Mouse (Mus musculus): Measurements from ENCODE around the gene A4galt. TPM values are rescaled to one million over a fixed set of nuclear protein-coding genes. Genes with fewer than 3 reads are reported as not detected.
"Not testable (repeated sequence)": the region's sequence is repeated elsewhere in the genome, so short reads cannot be mapped to it uniquely, and the experiment has no call there.

Gene A4galt
- 30.6 and 31.5 TPM in 2 replicates for polyA plus RNA-seq (2012; rRNA removed)

DNA sequence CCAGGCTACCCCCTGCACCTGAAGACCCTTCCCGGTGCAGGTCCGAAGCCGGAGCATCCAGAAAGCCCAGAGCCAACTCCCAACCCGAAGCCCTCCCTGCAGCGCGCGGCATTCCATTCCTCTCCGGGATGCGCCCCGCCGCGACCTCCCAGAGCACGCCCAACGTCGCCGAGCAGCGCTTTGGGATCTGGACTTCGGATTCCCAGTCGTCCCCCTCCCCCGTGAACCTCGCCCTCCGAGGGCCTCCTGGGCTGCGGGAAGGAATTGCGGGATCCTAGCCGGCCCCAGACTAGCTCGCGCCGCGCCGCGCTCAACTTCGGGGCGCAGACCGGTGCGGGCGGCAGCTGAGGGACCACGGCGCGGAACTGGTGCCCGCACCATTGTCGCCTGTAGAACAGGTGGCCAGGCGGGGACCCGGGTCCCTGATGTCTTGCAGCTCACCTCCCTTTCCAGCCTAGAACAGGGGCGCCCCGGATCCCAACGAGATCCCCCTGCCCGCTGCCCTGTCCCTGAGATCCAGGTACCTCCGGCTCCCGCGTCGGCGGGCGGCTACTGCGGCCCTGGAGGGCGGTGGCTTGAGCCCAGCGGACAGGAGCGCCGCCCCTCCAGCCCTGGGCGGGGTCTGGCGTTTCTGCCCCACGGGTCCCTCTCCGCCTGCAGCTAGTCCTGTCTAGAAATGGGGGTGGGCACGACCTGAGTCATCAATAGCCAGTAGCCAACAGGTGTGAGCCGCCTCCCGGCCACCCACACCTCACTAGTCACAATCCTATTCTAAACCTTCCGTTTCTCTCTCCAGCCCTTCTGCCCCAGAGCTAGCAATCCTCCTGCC is at the start of gene A4galt:
Gene A4galt (minus strand): TSS at position 599 of the 829 bp plus-strand sequence.
- DNase-seq (ENCODE audit: low read depth): no peak

DNA sequence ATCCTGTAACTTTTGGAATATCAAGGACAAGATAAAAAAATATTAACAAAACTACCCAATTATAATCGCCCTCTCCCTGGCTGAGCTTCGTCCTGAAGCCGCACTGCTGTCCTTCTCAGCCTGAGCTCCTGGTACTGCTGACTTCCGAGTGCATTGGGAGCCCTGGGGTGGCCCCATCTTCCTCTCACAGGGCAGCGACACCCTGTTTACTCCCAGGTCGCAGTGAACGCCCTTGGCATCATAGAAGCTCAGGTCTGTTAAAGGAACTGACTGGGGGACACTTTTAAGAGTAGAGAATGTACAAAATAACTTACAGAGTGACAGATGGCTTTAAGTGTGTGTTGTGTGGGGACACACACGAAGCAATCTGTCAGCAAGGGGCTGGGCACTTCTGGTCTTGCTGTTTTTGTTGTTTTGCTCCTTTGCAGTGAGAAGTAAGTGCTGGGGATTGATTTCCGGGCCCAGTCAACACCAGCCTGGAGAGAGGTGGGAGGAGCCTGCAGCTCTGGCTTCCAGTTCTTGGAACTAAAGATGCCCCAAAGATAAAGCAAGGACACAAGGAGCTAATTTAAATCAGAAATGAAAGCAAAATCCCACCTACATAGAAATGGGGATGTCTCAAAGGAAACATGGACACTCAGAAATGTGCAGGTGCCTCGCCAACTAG is 48.5 kb upstream of the A4galt start:
- DNase-seq (ENCODE audit: low read depth): no peak

- no peak for DNase-seq (ENCODE audit: low read depth)
Measured at GRCm38 (mm10) chr15:83299450-83299849, 47.9 kb upstream of the A4galt start.

GRCm38 (mm10) chr15:83298810-83299209 is 47.2 kb upstream of the A4galt start:
- no peak for DNase-seq (ENCODE audit: low read depth)

GRCm38 (mm10) chr15:83298313-83298712 is 46.7 kb upstream of the A4galt start:
- DNase-seq (ENCODE audit: low read depth): no peak

- no peak for DNase-seq (ENCODE audit: low read depth)
Measured at GRCm38 (mm10) chr15:83296771-83297311, 45.3 kb upstream of the A4galt start.

GRCm38 (mm10) chr15:83296050-83296449 is 44.5 kb upstream of the A4galt start:
- DNase-seq (ENCODE audit: low read depth): no peak

DNA sequence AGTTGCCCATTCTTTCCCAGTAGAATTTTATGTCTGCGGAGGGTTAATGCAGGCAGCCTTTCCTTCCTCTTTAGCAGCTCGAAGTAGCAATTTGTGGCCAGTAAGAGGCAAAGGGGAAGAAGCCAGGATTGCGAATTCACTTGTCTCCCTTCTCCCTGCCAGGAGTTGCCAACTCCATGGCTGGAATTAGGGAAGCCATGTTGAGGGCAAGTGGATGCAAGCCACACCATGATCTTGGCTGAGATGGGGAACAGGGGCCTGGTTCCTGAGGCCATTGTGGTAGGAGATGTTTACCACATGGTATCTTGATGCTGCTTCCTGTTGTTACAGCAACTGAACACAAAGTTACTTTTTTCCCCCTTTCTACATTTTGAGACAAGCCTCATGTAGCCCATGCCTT is 43.4 kb upstream of the A4galt start:
- DNase-seq (ENCODE audit: low read depth): no peak

- DNase-seq (ENCODE audit: low read depth): no peak
Measured at GRCm38 (mm10) chr15:83293706-83294645, 42.4 kb upstream of the A4galt start.

GRCm38 (mm10) chr15:83293144-83293543 is 41.6 kb upstream of the A4galt start:
- DNase-seq (ENCODE audit: low read depth): no peak

DNA sequence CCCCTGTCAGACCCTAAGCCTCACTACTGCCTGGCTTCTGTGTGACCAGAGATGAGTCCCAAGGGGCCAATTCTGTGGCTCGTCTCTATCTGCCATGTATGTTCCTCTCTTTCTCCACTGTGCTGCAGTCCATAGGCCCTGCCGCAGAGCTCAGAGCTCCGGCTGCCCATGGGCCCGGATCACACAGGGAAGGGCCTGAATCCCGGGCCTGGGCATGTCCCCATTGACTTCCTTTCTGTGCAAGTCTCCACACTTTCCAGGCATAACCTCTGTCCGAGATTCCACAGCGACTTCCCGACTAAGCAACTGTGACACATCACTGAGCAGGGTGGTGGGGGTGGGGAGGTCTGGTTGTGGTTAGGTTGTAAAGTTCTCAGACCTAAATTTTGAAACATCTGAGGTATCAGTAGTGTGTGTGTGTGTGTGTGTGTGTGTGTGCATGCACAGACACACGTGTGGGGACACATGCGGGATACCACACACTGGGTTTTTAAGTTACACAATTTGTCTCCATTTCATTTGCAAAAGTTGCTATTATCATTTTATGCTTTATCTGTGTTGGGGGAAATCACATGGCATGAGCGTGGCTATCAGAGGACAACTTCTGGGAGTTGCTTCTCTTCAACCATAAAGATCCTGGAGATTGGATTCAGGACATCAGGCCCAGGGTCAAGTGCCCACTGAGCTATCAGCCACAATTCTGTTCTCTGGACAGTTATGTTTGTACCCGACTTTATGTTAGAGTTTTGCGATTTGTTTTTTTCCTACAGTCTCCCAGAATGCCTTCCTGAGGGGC is 40.9 kb upstream of the A4galt start:
- DNase-seq (ENCODE audit: low read depth): no peak

DNA sequence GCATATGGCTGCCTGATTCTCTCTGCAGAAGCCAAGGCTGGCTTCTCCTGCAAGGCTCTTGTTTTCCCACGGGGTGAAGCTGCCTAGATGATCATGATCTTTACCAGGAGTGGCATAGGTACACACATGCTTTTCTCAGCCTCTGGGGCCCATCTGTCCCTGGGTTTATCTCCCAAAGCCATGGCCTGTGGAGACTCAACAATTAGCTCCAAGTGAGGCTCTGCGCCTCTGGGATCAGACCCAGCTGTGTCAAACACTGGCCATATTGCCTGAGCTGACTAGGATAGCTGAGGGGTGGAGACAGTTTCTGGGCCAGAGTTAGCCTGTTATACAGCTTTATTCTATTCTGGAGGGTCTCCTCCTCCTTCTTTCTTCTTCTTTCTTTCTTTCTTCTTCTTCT is 39.3 kb upstream of the A4galt start:
- no peak for DNase-seq (ENCODE audit: low read depth)

- no peak for DNase-seq (ENCODE audit: low read depth)
Measured at GRCm38 (mm10) chr15:83284828-83285227, 33.3 kb upstream of the A4galt start.

DNA sequence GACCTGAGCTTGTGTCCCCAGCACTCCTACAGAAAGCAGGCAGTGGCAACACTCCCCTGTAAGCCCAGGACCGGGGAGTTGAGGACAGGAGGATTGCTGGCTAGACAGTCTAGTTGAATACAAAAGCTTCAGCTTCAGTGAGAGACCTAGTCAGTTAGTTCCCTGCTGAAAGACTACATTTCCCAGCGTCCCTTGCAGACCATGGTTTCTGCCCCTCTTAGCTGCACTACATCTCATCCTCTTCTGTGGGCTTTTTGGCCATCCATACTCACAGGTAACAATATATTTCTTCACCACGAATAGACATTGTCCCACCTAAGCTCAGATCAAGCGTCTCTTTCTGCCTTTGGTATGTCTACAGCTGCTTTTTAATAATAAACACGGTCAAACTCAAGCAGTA is 30.8 kb upstream of the A4galt start:
- DNase-seq (ENCODE audit: low read depth): no peak

DNA sequence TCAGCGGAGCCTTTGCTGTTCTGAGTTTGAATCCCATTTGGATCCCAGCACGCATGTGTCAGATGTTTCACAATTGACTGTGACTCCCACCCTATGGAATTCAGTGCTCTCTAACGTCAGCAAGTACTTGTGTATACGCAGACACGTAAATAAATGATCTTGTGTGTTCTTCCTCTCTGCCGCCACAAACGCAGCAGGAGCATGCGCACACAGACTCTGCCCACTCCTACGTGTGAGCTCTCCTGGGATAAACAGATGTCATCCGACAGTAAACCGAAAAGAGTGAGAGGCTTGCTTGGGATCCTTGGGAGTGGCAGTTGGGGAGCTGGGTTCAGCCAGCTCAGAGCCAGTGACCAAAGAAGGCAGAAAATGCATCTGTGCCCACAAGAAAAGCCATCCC is 29.7 kb upstream of the A4galt start:
- no peak for DNase-seq (ENCODE audit: low read depth)

GRCm38 (mm10) chr15:83278579-83278978 is 27.0 kb upstream of the A4galt start:
- DNase-seq (ENCODE audit: low read depth): no peak

DNA sequence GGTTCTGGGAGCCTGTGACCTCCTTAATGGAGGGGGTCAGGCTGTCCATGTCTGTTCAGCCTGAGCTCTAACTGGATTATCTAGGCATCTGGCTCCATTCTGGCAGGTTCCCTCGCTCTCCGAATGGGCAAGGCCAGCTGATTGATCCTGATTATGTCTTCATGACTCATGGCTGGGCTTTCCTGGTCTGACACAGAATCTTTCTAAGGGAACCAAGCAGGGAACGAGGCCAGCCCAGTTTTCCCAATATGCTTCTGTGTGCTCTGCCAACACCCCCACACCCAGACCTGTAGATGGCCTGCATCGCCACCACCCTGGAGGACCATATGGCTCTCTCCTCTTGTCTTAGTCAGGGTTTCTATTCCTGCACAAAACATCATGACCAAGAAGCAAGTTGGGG is 25.9 kb upstream of the A4galt start:
- DNase-seq (ENCODE audit: low read depth): no peak

- not testable (repeated sequence) for DNase-seq (ENCODE audit: low read depth)
Measured at GRCm38 (mm10) chr15:83274237-83274636, 22.7 kb upstream of the A4galt start.

DNA sequence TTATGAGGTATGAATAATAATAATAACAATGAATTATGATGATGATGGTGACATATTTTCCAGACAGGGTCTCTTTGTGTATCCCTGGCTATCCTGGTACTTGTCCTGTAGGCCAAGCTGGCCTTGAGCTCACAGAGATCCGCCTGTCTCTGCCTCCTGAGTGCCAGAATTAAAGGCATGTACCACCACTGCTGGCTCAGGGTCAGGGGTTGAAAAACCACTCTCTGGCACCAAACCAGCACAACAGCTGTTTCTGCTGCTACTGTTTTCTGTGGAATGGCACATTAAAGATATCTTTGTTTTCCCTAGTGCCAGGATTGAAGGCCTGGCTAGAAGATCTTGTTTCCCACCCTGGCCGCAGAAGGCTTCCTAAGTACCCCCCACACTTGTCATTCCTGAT is 21.4 kb upstream of the A4galt start:
- no peak for DNase-seq (ENCODE audit: low read depth)

DNA sequence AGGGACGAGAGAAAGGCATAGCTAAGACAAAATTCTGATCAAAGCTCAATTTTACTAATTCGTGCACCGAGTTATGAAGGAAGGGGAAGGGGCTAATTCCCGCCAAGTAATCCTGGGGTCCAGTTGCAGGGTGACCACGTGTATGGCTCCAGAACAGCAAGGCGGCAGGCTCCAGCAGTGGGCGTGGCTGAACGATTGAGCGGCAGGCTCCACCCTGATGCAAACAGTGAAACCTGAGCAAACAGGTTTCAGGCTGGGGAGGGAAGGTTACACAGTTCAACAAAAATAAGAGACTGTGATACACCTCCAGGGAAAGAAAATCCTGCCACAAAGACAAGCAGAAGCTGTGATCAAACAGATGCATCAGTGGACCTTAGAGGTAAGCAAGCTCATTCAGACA is 19.6 kb upstream of the A4galt start:
- not testable (repeated sequence) for DNase-seq (ENCODE audit: low read depth)

DNA sequence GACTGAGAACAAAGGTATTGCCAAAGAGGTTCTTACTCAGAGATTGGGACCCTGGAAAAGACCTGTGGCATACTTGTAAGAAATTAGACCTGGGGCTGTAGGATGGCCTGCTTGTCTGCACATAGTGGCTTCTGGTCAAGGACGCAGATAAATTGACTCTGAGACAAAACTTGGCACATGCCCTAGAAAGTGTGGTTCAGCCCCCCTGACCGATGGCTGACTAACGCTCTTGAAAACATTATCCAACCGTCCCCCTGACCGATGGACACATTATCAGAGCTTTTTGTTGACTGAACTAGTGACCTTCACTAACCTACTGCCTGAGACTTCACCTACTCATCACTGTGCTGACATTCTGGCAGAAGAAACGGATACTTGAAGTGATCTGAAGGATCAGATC is 18.4 kb upstream of the A4galt start:
- not testable (repeated sequence) for DNase-seq (ENCODE audit: low read depth)
